Mouse (Mus musculus) spleen, adult 2 months (tissue): ENCODE results near the gene Cradd.

Experiments
- CTCF ChIP-seq: fragments of 200-500 bp; IDR thresholded peaks from 2 replicates; pipeline ENCODE4 v1.5.1; 2011; ENCODE audit warnings: mild to moderate bottlenecking, inconsistent platforms; ENCODE audit not compliant: insufficient read depth, insufficient read length, insufficient replicate concordance; ENCODE audit errors: extremely low read depth
- POLR2A ChIP-seq: fragments of 200-500 bp; IDR thresholded peaks from 2 replicates; pipeline ENCODE4 v1.6.1; 2011; ENCODE audit warnings: low read depth, low read length, inconsistent platforms

GRCm38 (mm10) chr10:95340676-95341075, 16.7 kb upstream of the Cradd start:
- TF ChIP-seq POLR2A (no peak), CTCF (no peak)
